Mouse (Mus musculus) cerebellum, adult 2 months (tissue): ENCODE measurements at regions not wholly inside any gene's neighbourhood (a gene's known extent, or its start where the extent isn't known, plus 50 kb on each side); places are given as distances from the start of the nearest gene placed in this dataset.

ENCODE experiments used
- DNase-seq, 2 experiments: peaks; one replicate each; pipeline ENCODE4 v3.0.0; 2021
- H3K27ac ChIP-seq: fragments of 200-500 bp; 2 replicates; pipeline ENCODE4 v1.5.1; 2012; ENCODE audit warnings: low read length, control low read depth, inconsistent platforms; ENCODE audit not compliant: insufficient read depth
- H3K27me3 ChIP-seq: fragments of 200-500 bp; 2 replicates; pipeline ENCODE4 v1.6.1; 2012; ENCODE audit warnings: inconsistent platforms, mild to moderate bottlenecking, low read length, moderate library complexity; ENCODE audit not compliant: control insufficient read depth, insufficient read depth
- H3K4me1 ChIP-seq: fragments of 200-500 bp; 2 replicates; pipeline ENCODE4 v1.6.1; 2011; ENCODE audit warnings: low read length; ENCODE audit not compliant: control insufficient read depth, insufficient read depth
- H3K4me3 ChIP-seq: fragments of 200-500 bp; replicated peaks from 2 replicates; pipeline ENCODE3; 2011; ENCODE audit warnings: mild to moderate bottlenecking, low read depth, low read length, control low read depth; ENCODE audit not compliant: insufficient read depth
- CTCF ChIP-seq: fragments of 200-500 bp; IDR thresholded peaks from 2 replicates; pipeline ENCODE4 v1.5.1; 2011; ENCODE audit warnings: low read depth, mild to moderate bottlenecking, control low read depth, low read length, moderate library complexity, borderline replicate concordance; ENCODE audit not compliant: insufficient read depth
- POLR2A ChIP-seq: fragments of 200-500 bp; IDR thresholded peaks from 2 replicates; pipeline ENCODE4 v1.6.1; 2011; ENCODE audit warnings: low read length, control low read depth, borderline replicate concordance; ENCODE audit not compliant: insufficient read depth
- WGBS: fragments of 180-500 bp; shearing (Covaris S2); methylation state at CpG from one replicate; pipeline ENCODE4 v1.1.7; 2018; 5-methylcytosine and 5-hydroxymethylcytosine counted together

GRCm38 (mm10) chr1:176644248-176644647 lies 169.6 kb downstream of the Cep170 start:
- TF ChIP-seq CTCF (no peak), POLR2A (no peak)
- no peaks in the 10 kb centered on the region for H3K27me3 ChIP-seq
- 12% methylated on average over 1 of the region's 1 CpGs for WGBS
- DNase-seq = no peak
- no peak overlapping the region for H3K4me3 ChIP-seq
- no peaks in the 10 kb centered on the region for H3K4me1 ChIP-seq
- no peak overlapping the region for H3K27ac ChIP-seq

DNA sequence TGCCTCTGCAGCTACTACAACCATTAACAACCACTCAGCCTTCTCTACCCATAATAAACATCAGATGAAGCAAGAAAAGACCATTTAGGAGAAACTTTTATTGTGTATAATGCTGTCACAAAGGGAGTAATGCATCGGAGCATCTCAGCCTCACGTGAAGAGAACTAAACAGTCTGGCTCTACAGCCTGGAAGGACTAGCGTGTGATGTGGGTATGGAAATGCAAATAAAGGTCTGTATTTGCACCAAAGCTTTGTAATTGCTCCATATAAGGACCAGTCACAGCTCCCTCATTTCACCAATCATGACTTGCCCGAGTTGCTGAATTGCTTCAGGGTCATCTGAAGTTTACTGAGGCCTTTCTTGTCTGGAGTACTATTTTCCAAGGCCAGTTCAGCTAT lies 190.7 kb downstream of the Cep170 start:
- Histone ChIP-seq H3K4me1 (no peaks in the 10 kb centered on the region), H3K27ac (no peak overlapping the region), H3K4me3 (no peak overlapping the region), H3K27me3 (no peaks in the 10 kb centered on the region)
- TF ChIP-seq CTCF (no peak), POLR2A (no peak)
- WGBS = 92% methylated on average over 4 of the region's 4 CpGs
- no peak for DNase-seq

DNA sequence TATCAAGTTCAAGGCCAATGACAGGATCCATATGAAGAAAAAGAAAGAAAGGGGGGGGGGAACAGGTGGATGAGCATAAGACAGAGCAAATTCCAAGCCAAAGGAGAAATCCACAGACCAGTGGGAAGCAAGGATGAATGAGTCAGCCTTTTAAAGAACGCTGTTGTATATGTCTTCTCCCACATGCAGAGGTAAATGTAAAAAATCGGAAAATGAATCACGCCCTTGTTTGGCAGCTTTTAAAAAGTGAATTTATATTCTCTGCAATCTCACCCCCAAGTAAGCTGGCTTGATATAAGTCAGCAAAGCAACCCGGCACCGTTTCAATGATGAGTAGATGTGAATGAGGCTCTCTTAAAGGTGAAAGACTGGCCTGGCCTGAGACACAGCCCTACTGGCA lies 191.7 kb downstream of the Cep170 start:
- Histone ChIP-seq H3K4me3 (no peak overlapping the region), H3K4me1 (no peaks in the 10 kb centered on the region), H3K27me3 (no peaks in the 10 kb centered on the region), H3K27ac (no peak overlapping the region)
- 88% methylated on average over 5 of the region's 5 CpGs for WGBS
- DNase-seq = no peak
- TF ChIP-seq POLR2A (no peak), CTCF (no peak)

- Histone ChIP-seq H3K27ac (no peak overlapping the region), H3K4me1 (no peaks in the 10 kb centered on the region), H3K27me3 (no peaks in the 10 kb centered on the region), H3K4me3 (no peak overlapping the region)
- WGBS = 96% methylated on average over 2 of the region's 2 CpGs
- no peak for DNase-seq
- no peak for TF ChIP-seq CTCF
- TF ChIP-seq POLR2A = no peak
Observed at GRCm38 (mm10) chr1:176621285-176621684, 192.6 kb downstream of the Cep170 start.

- Histone ChIP-seq H3K4me3 (no peak overlapping the region), H3K4me1 (no peaks in the 10 kb centered on the region), H3K27me3 (no peaks in the 10 kb centered on the region), H3K27ac (no peak overlapping the region)
- no peak for DNase-seq
- TF ChIP-seq CTCF = no peak
- WGBS = 38% methylated on average over 4 of the region's 4 CpGs
Observed at GRCm38 (mm10) chr1:176618896-176619295, 195.0 kb downstream of the Cep170 start.

DNA sequence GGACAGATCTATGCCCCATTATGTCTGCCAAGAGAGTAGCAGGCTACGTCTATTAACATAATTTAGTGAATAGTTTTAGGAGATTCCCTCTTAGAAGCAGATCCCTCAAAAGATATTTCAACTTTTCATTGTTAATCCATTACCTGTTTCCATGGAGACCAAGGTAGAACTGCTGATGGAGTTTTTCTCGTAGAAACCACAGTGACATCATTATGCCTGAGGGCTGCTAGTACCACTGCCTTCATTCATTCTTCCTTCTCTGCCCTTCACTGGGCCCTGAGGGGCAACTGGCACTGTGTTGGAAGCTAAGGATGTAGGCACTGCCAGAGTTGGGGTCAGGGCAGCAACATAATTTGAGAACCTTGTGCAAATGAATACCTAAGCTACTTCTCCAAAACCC lies 198.2 kb downstream of the Cep170 start:
- Histone ChIP-seq H3K27me3 (no peaks in the 10 kb centered on the region), H3K4me3 (no peak overlapping the region), H3K4me1 (no peaks in the 10 kb centered on the region), H3K27ac (no peak overlapping the region)
- no peak for DNase-seq
- TF ChIP-seq CTCF (no peak), POLR2A (no peak)
- WGBS = 80% methylated on average over 2 of the region's 2 CpGs

- Histone ChIP-seq H3K27ac (no peak overlapping the region), H3K4me3 (no peak overlapping the region), H3K27me3 (no peaks in the 10 kb centered on the region), H3K4me1 (no peaks in the 10 kb centered on the region)
- WGBS = 46% methylated on average over 2 of the region's 2 CpGs
- no peak for TF ChIP-seq POLR2A
- TF ChIP-seq CTCF = no peak
- DNase-seq = no peak
Observed at GRCm38 (mm10) chr1:176594312-176594711, 219.6 kb downstream of the Cep170 start.

DNA sequence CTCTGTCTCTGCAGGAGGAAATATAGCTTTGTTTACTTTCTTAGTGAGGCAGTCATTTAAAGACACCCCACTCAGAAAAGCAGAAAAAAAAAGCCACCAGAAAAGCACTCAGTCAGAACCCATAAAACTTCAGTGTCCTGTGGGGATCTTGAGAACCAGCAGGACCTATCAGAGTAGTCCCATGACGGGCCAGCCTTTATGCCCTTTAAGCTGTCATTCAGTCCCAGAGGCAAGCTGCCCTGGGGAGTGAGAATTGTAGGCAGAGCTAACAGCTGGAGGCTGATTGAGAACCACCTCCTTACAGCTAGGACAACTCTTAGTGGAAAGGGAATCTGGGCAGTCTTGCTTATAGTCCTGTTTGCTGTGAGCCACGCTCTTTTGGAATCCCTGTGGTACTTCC lies 225.7 kb downstream of the Cep170 start:
- 75% methylated on average over 2 of the region's 2 CpGs for WGBS

GRCm38 (mm10) chr1:176573703-176574102 lies 240.2 kb downstream of the Cep170 start:
- H3K4me1 ChIP-seq = no peaks in the 10 kb centered on the region
- no peak overlapping the region for H3K4me3 ChIP-seq
- 15% methylated on average over 1 of the region's 1 CpGs for WGBS
- no peak for TF ChIP-seq POLR2A
- TF ChIP-seq CTCF = no peak
- no peak overlapping the region for H3K27ac ChIP-seq
- no peak for DNase-seq
- no peaks in the 10 kb centered on the region for H3K27me3 ChIP-seq

More for the DNA sequence above, 225.7 kb downstream of the Cep170 start:
- no peak for TF ChIP-seq POLR2A
- Histone ChIP-seq H3K27ac (no peak overlapping the region), H3K4me3 (no peak overlapping the region), H3K27me3 (no peaks in the 10 kb centered on the region), H3K4me1 (no peaks in the 10 kb centered on the region)
- no peak for DNase-seq
